7 mouse cellular contexts compared by ENCODE assay signal in the genomic region with DNA sequence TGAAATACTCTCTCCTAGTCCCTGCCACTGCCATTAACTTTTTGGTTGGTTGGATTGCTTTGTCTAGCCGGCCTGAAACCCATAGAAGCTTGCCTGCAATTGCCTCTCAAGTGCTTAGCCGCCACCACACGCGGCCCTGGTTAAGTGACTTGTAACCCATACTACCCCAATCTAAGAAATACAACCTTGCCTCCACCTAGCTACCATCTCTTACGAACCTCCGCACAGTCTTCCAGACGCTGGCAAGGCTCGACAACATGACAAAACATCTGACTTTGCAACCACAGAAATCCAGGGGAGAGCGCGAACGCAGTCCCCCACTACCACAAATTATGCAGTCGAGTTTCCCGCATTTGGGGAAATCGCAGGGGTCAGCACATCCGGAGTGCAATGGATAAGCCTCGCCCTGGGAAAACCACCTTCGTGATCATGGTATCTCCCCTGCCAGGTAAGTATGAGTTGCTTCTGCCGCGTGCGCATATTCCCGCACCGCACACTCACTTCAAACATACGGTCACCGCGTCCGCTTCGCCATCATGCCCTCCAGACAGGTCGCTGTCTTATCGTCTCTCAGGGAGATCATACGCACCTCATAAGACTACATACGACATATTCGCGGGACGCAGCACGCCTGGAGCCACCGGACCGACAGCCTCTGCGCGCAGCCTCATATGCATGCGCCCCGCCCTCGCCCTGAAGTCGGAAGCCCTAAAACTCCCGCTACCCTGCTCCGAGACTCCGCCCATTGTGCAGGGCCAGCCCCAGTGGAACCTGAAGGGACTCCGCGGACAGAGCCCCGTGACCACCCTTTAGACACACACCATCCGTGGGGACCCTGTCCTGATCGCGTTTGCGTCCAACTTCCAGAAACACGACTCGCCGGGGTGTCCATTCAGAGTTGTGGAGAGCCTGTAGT. TPM values are rescaled to one million over a fixed set of nuclear protein-coding genes. Genes with fewer than 3 reads are reported as not detected.
DNase-seq lines count a peak whose midpoint lies in the region; ATAC-seq lines count a peak whose summit lies in the region.
"Not testable (repeated sequence)": the region's sequence is repeated elsewhere in the genome, so short reads cannot be mapped to it uniquely, and the experiment has no call there.

No protein-coding gene starts in this region.

- not testable (repeated sequence) for H3K4me2 ChIP-seq in embryonic facial prominence, embryonic 12.5 days (replicated peaks); forebrain, embryonic 16.5 days (ENCODE audit: low read length); intestine, embryonic 16.5 days (ENCODE audit: low read depth, low read length); liver, embryonic 11.5 days; neural tube, embryonic 11.5 days (ENCODE audit: low read depth)

- not testable (repeated sequence) for H3K9ac ChIP-seq in embryonic facial prominence, embryonic 12.5 days; forebrain, embryonic 16.5 days (replicated peaks; ENCODE audit: low read depth, low read length); intestine, embryonic 16.5 days (ENCODE audit: low read depth, low read length); liver, embryonic 11.5 days (ENCODE audit: low read depth, low read length); neural tube, embryonic 11.5 days (ENCODE audit: low read length)

- H3K4me1 ChIP-seq in embryonic facial prominence, embryonic 12.5 days; forebrain, embryonic 16.5 days (replicated peaks; ENCODE audit: control insufficient read depth, insufficient read depth, low read length); intestine, embryonic 16.5 days (ENCODE audit: control insufficient read depth, insufficient read depth, low read length); liver, embryonic 11.5 days (replicated peaks; ENCODE audit: control insufficient read depth, insufficient read depth, low read length); neural tube, embryonic 11.5 days (ENCODE audit: control insufficient read depth, insufficient read depth, low read length): not testable (repeated sequence)

- H3K27ac ChIP-seq in embryonic facial prominence, embryonic 12.5 days; forebrain, embryonic 16.5 days (ENCODE audit: low read length); intestine, embryonic 16.5 days (ENCODE audit: low read length); liver, embryonic 11.5 days (ENCODE audit: low read depth, low read length); neural tube, embryonic 11.5 days (ENCODE audit: low read depth, low read length): not testable (repeated sequence)

- WGBS in embryonic facial prominence, embryonic 12.5 days: no CpG with 5 or more reads among the region's 56 CpGs
- no CpG with 5 or more reads among the region's 56 CpGs for WGBS in forebrain, embryonic 16.5 days
- WGBS in intestine, embryonic 16.5 days: no CpG with 5 or more reads among the region's 56 CpGs
- WGBS in liver, embryonic 11.5 days: no CpG with 5 or more reads among the region's 56 CpGs
- no CpG with 5 or more reads among the region's 56 CpGs for WGBS in neural tube, embryonic 11.5 days

- H3K27me3 ChIP-seq in embryonic facial prominence, embryonic 12.5 days; forebrain, embryonic 16.5 days (replicated peaks; ENCODE audit: control insufficient read depth, insufficient read depth, low read length); intestine, embryonic 16.5 days (replicated peaks; ENCODE audit: control insufficient read depth, insufficient read depth, low read length); liver, embryonic 11.5 days (replicated peaks; ENCODE audit: control insufficient read depth, insufficient read depth, low read length); neural tube, embryonic 11.5 days (ENCODE audit: control insufficient read depth, insufficient read depth, low read length): not testable (repeated sequence)

- not testable (repeated sequence) for H3K36me3 ChIP-seq in embryonic facial prominence, embryonic 12.5 days; forebrain, embryonic 16.5 days (ENCODE audit: control insufficient read depth, insufficient read depth); intestine, embryonic 16.5 days (ENCODE audit: control insufficient read depth, insufficient read depth, low read length); liver, embryonic 11.5 days (ENCODE audit: control insufficient read depth, insufficient read depth, low read length); neural tube, embryonic 11.5 days (ENCODE audit: control insufficient read depth, insufficient read depth, low read length)

- not testable (repeated sequence) for DNase-seq in liver, embryonic 11.5 days (ENCODE audit: low spot score); neural tube, embryonic 11.5 days (ENCODE audit: low spot score)

- H3K9me3 ChIP-seq in embryonic facial prominence, embryonic 12.5 days; forebrain, embryonic 16.5 days (ENCODE audit: control insufficient read depth, low read length); intestine, embryonic 16.5 days (ENCODE audit: control insufficient read depth, low read length); liver, embryonic 11.5 days (ENCODE audit: control insufficient read depth, low read length); neural tube, embryonic 11.5 days (ENCODE audit: control insufficient read depth, low read length): not testable (repeated sequence)

- H3K4me3 ChIP-seq in embryonic facial prominence, embryonic 12.5 days; forebrain, embryonic 16.5 days (replicated peaks; ENCODE audit: low read length); intestine, embryonic 16.5 days (ENCODE audit: low read length); liver, embryonic 11.5 days (ENCODE audit: low read depth, low read length); neural tube, embryonic 11.5 days (ENCODE audit: low read depth, low read length): not testable (repeated sequence)

- peak; percentile 90 for ATAC-seq in embryonic facial prominence, embryonic 12.5 days (ENCODE audit: insufficient number of reproducible peaks, insufficient read depth, low FRiP score, low TSS enrichment)
- ATAC-seq in forebrain, embryonic 16.5 days: peak; percentile 89
- ATAC-seq in hematopoietic stem cell, adult 5-6 weeks (replicated peaks in 1 of 2; ENCODE audit: insufficient read depth in 1 of 2, low FRiP score in 2 of 2, low TSS enrichment in 1 of 2, low read depth in 1 of 2, poor library complexity in 2 of 2, severe bottlenecking in 2 of 2): peak; percentile 80 to 81
- ATAC-seq in intestine, embryonic 16.5 days: peak; percentile 94
- ATAC-seq in liver, embryonic 11.5 days (replicated peaks; ENCODE audit: low FRiP score): peak; percentile 89
- peak; percentile 85 for ATAC-seq in megakaryocyte, adult 5-6 weeks (ENCODE audit: poor library complexity, severe bottlenecking)
- peak; percentile 93 for ATAC-seq in neural tube, embryonic 11.5 days (ENCODE audit: insufficient read depth, low FRiP score, low TSS enrichment)

RNA-seq across cellular contexts. Expression of gene Eapp, which starts 23.4 kb away (rescaled TPM):
- polyA plus RNA-seq in embryonic facial prominence, embryonic 12.5 days (2016; fragmentation: Nextera tagmentation; extraction: Ambion mirVana): 67.3 and 67.5 TPM in 2 replicates
- 80.3 and 85.6 TPM in 2 replicates for polyA plus RNA-seq in forebrain, embryonic 16.5 days (2015; fragmentation: Nextera tagmentation; extraction: Ambion mirVana)
- total RNA-seq in hematopoietic stem cell, adult 5-6 weeks (2017): 66.3 and 116 TPM in 2 replicates
- polyA plus RNA-seq in intestine, embryonic 16.5 days (2015; fragmentation: Nextera tagmentation; extraction: Ambion mirVana): 57.8 and 60.9 TPM in 2 replicates
- polyA plus RNA-seq in liver, embryonic 11.5 days (2014; fragmentation: Nextera tagmentation; extraction: Ambion mirVana): 59.9 and 68.4 TPM in 2 replicates
- total RNA-seq in megakaryocyte, adult 5-6 weeks (2015): 48.6 and 68.4 TPM in 2 replicates
- total RNA-seq in megakaryocyte, adult 5-6 weeks (2017): 71.0 and 86.9 TPM in 2 replicates
- polyA plus RNA-seq in neural tube, embryonic 11.5 days (2014; fragmentation: Nextera tagmentation; extraction: Ambion mirVana): 77.0 and 80.1 TPM in 2 replicates
